Mouse (Mus musculus) forebrain, embryonic 14.5 days (tissue): ENCODE results near the gene Phactr4. TPM values are rescaled to one million over a fixed set of nuclear protein-coding genes. Genes with fewer than 3 reads are reported as not detected.

Experiments
- microRNA-seq: library from miRNA; unstranded; fragments of <30 nt; microRNA quantifications from one replicate; pipeline ENCODE4, GENCODE M21; 2016
- polyA plus RNA-seq: library from polyadenylated mRNA; unstranded; fragments of >200 nt; fragmentation: Nextera tagmentation; extraction: Ambion mirVana; gene quantifications from 2 replicates; pipeline ENCODE4 v1.2.1, GENCODE M21; 2014

Gene Phactr4
- polyA plus RNA-seq, 1 experiment from 2014 or later: 11.8 TPM

Small RNA genes within 50 kb of the gene (microRNA-seq; reads per million reads assigned to microRNA genes)
- not detected for gene Gm25707

Other genes starting within 250 kb of the Phactr4 start
- 164 and 174 TPM in 2 replicates for gene Ythdf2, start 210.2 kb downstream of the Phactr4 start, polyA plus RNA-seq
- gene Gmeb1, start 160.9 kb downstream of the Phactr4 start, polyA plus RNA-seq: 26.6 and 38.3 TPM in 2 replicates
- 45.3 and 51.8 TPM in 2 replicates for gene Taf12, start 148.1 kb downstream of the Phactr4 start, polyA plus RNA-seq
- gene Rab42, start 119.1 kb downstream of the Phactr4 start, polyA plus RNA-seq: 0.30 and 0.79 TPM in 2 replicates
- 87.3 and 97.9 TPM in 2 replicates for gene Trnau1ap, start 93.0 kb downstream of the Phactr4 start, polyA plus RNA-seq
- 42.2 and 42.4 TPM in 2 replicates for gene Rcc1, start 68.9 kb downstream of the Phactr4 start, polyA plus RNA-seq
- gene Med18, start 41.4 kb upstream of the Phactr4 start, polyA plus RNA-seq: 6.2 and 6.3 TPM in 2 replicates
- gene Sesn2, start 88.0 kb upstream of the Phactr4 start, polyA plus RNA-seq: 2.9 and 4.5 TPM in 2 replicates
- gene Atpif1, start 111.2 kb upstream of the Phactr4 start, polyA plus RNA-seq: 1,314 and 1,514 TPM in 2 replicates
- gene Dnajc8, start 113.1 kb upstream of the Phactr4 start, polyA plus RNA-seq: 152 and 160 TPM in 2 replicates
- gene Ptafr, start 141.6 kb upstream of the Phactr4 start, polyA plus RNA-seq: 0.18 and 0.30 TPM in 2 replicates
- 17.0 and 20.8 TPM in 2 replicates for gene Eya3, start 216.5 kb upstream of the Phactr4 start, polyA plus RNA-seq